Mouse (Mus musculus) retina, postnatal 1 day (tissue): Measurements from ENCODE around the gene Trim16.

Source experiments
- DNase-seq: peaks from one replicate; pipeline ENCODE4 v3.0.0-alpha.2; 2012

Gene Trim16

DNA sequence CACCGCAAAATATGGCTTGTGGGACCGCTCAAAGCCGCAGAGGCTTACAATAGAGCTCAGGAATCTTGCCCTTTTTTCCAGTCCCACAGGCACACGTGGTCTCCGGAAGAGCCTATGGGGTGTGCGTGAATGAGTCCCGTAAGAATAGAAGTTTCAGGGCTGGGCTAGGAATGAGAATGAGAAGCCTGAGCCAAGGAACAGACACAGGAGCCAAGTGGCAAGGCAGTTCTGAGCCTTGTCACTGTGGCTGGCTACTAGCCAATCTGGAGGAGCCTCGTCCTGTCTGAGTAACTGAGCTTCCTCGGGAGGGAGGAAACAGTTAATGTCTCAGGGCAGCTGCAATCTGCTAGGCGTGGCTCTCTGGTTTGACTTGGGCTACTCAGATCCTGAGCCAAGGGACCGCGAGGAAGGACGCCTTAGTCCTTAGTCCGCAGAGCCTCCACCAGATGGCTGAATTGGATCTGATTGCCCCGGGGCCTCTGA lies at the start of gene Trim16:
TSS of gene Trim16 (plus strand) at position 173 of the 483 bp plus-strand sequence.
- DNase-seq, result peak; percentile 79

- no peak for DNase-seq
Measured at GRCm38 (mm10) chr11:62776510-62776909, 43.5 kb upstream of the Trim16 start.

DNA sequence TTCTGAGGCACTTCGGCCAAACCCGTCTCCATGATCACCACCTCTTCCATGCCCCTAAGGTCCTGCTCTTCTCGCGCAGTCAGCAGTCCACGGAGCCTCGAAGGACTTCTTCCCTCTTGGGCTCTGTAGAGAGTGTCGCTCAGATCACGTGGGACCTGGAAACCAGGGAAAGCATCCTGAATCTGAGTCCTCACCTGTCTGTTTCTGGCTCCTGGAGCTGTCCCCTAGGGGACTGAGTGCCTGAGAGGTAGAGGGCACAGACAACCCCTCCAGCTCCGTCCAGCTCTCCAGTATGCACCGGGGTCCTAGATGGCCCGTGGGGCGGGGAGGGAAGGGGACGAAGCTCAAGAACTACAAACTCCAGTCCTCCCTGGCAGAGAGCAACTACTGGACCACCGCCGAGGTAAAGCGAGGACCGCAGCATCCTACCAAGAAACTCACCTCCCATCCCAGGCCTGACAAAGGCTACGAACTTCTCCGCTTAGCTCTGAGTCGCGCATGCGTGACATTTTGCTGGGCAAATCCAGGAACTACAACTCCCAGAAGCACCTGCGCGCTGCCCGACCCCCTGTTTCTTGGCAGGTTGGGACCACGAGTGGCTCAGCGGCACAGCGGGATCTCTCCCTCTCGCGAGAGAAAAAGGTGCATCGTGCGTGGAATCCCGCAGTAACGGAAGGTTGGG lies 31.0 kb upstream of the Trim16 start, which contains the start of gene Zfp286:
TSS of gene Zfp286 (minus strand) at position 528 of the 682 bp plus-strand sequence.
- peak; percentile 97 for DNase-seq

DNA sequence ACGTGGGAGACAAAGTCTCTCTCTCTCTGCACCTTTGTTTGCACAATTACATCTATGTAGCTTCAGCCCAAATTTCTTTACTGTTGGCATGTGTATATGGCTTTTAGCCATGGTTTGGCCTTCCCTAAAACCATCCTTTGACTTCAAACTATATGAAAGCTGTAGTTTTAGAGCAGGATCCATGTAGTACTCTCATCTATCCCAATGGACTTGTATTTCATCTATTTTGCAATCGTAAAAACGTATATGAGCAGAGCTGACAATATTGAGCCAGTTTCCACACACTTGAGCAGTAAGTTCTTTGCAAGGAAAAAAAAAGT lies 30.5 kb upstream of the Trim16 start:
- no peak for DNase-seq

- DNase-seq, result no peak
Measured at GRCm38 (mm10) chr11:62804119-62804518, 15.9 kb upstream of the Trim16 start.

GRCm38 (mm10) chr11:62807965-62808364 lies 12.1 kb upstream of the Trim16 start:
- DNase-seq, result no peak

DNA sequence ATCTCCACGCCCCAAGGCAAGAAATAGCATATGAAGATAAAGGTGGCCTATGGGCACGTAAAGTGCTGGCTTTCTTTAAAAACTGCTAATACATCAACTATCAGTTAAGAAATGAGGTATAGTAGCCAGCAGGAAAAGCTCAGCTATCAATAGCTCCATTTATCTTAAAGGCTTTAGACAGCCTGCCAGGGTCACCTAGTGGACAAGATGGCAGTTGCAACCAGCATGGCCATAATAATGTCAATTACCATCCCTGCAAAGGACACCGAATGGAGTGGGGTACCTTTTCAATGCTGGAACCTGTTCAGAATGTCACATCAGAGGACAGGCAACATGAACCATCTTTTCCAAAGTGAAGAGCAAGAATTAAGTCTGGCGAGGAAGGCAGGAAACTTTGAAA lies 10.8 kb upstream of the Trim16 start:
- peak; percentile 35 for DNase-seq

GRCm38 (mm10) chr11:62812268-62812667 lies 7.8 kb upstream of the Trim16 start:
- no peak for DNase-seq

- DNase-seq, result no peak
Measured at GRCm38 (mm10) chr11:62813497-62813896, 6.5 kb upstream of the Trim16 start.

GRCm38 (mm10) chr11:62813970-62814624 lies 5.9 kb upstream of the Trim16 start:
- no peak for DNase-seq

DNA sequence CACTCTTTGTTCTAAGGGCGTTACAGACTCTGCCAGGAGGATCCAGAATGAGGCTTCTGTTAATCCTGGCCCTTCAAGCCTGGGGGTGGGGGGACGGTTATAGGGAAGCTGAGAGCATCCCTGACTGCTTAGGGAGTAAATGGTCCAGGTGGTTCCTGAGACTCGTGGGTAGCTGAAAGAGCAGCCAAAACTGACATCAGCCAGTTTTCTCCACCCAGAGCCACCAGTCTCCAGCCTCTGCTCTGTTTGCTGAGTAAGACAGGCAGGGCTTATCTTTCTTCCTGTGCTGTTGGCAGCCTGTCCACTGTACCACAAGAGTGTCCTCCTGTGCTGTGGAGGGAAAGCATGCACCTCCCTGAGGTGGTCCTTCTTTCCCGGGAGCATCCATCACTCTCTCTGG lies 5.4 kb upstream of the Trim16 start:
- DNase-seq, result no peak

DNA sequence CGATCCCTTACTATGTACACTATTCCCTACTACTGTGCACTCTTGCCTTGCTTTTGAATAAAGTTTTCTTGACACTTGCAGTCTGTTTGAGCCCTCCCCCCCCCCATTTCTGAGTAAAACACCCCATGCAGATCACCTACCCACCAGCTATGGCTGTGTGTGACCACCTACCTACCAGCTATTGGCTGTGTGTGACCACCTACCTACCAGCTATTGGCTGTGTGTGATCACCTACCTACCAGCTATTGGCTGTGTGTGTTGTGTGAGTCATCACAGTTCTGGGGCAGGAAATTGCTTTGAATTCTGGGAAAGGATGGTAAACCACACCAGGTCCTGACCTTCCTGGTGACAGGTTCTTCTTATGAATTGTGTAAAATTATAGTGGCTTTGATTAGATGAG lies 4.6 kb upstream of the Trim16 start:
- DNase-seq, result no peak

DNA sequence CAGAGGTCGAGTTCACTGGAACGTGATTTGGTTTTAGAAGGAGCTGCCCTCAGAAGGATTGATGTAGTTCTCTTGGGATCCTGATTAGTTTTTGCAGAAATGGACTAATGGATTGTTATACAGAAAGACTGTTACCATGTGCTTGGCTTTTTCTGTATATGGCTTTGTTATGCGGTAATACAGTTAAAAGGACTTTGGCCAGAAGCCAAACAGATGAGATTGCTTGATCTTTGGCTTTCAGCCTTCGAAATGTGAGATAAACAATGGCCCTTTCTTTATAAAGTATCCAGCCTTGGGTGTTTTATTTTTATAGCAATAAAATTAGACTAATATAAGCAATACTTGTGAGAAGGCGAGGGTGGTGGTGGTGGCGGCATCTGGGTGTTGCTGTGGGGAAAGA lies 3.4 kb upstream of the Trim16 start:
- no peak for DNase-seq

DNA sequence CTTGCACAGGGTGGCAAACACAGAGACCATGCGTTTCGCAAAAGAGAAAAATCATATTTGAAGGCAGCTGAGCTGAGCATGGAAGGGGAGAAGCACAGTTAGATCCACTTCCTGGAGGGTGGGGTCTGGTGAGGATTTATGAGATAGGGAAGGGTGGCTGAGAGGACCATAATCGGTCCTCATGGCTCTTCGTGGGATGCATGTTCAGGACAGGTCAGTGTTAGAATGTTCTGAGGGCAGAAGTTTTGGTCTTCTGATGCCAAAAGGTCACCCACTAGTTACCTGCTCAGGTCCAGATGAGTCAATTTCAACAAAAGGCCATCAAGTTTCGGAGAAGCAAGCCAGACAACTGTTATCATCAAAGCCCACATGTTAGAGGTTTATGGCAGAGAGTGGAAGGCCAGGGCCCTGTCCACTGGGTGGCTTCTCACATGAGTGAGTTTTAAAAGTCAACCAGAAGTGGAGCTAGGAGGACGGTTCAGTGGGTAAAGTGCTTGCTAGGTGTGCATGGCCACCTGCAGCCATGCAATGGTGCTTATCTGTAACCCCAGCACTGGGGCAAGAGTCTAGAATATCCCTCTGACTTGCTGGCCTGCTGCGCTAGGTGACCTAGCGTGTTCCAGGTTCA lies 858 bp upstream of the Trim16 start:
- no peak for DNase-seq

DNA sequence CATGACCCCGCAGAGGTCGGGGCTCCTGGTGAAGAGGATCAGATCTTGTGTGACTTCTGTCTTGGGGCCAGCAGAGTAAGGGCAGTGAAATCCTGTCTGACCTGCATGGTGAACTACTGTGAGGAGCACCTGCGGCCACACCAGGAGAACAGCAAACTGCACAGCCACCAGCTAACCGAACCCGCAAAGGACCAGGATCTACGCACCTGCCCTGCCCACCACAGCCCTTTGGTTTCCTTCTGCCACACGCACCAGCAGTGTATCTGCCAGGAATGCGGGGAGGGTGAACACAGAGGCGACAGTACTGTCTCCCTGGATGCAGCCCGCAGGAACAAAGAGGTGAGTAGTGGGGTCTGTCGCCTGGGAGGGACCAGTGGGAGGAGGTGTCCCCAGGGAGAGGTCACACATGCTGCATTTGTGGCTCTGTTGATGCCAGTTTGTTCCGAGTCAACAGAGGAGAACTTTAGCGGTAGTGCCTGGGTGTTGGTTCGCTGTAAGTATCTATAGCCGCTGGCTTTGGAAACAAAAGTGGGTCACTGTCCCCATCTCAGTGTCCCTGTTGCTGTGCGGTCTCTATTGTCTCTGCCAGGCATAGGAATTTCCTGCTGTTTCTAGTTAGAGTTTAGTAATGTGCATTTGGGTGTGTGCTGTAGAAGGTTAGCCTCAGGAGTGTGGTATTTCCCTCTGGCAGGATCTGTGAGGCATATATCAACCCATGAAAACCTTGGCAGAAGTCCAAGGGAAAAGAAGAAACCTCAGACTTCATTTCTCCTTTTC lies 818 bp downstream of the Trim16 start:
- peak; percentile 77 for DNase-seq

DNA sequence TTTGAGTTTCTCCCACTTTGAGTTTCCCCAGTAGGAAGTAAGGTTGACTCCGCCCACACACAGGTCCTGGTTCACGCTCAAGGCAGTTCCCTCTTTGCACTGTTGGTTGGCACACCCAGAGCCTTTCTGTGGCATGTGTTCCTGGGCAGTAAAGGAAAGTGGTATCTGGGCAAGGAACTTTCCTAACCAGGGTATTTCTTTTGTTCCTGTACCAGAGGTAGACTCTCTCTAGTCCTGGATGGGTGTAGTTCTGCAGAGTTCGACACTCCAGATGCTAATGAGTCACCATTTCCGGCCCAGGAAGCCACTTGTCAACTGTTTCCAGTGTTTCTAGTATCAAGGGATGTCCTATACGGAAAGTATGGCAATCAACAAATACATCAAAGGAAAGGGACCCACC lies 1.9 kb downstream of the Trim16 start:
- DNase-seq, result peak; percentile 18

GRCm38 (mm10) chr11:62824211-62824610 lies 4.2 kb downstream of the Trim16 start:
- no peak for DNase-seq

DNA sequence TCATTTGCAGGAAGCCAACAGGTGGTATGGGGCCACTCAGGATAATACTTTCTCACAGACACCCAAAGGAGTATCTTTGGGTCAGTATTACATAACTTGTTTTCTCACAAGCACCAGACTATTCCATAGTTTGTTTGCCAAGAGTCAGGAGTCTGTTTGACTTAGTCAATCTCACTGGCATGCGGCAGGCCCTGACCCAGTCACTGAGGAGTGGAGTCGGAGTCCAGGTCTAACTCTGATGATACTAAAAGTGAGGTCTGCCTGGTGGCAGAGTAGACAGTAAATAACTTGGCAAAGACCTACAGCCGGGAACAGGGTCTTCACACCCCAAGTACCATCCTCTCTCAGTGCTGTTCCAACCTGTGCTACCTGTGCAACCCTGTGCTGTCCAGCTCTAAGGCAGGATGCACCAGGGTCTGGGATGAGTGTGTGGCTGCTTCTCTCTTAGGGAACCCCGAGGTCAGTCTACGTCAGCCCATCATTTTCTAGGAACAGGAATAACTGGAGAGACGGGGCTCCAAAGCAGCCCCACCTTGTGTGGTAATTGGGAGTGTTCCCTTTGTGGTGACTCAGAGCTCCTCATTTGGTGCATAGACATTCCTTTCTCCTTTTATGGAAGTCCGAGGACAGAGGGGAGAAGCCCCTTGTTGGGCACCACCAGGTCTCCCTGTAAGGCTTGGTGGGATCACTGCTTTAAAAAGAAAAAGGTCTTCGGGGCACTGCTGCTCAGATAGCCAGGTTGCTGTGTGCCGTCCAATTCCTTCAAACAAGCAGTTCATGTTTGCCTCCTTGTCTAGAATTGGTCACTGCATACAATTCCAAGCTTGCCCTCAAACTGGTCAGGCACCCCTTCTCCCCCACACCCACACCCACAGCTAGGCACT lies 5.4 kb downstream of the Trim16 start:
- no peak for DNase-seq

- no peak for DNase-seq
Measured at GRCm38 (mm10) chr11:62826106-62826733, 6.2 kb downstream of the Trim16 start.

DNA sequence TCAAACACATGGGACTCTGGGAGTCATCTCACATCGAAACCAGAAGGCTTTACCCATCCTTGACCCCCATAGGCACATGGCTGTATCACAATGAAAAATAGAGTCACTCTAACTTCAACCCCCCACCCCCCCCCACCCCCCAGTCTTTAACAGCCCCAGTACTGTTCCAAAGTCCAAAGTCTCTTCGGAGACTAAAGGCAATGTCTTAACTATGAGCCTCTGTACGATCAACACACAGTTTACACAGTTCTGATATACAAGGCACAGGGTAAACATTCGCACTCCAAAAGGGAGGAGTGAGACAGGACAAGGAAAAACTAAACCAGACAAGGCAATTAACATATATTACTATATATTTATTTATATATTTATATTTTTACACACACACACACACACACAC lies 7.1 kb downstream of the Trim16 start:
- DNase-seq, result no peak

DNA sequence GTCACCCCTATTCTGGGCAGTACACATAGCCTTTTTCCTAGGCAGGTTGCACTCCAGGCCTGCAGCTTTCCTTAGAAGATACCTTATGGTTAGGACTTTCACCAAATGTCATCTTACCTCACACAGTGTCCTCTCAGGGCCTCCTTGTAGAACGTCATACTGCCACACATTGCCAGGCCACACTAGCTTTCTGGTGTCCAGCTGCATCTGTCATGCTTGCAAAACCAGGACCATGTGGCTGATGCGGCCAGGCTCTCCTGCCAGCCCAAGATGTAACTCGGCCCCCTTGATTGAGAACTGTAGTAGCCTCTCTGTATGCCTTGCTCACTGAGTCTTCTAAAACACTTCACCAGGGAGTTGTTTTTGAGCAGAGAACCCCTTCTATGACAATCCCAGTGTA lies 7.9 kb downstream of the Trim16 start:
- DNase-seq, result no peak

GRCm38 (mm10) chr11:62830387-62830786 lies 10.4 kb downstream of the Trim16 start:
- no peak for DNase-seq
